9 mouse cellular contexts compared by ENCODE assay signal in the genomic region with DNA sequence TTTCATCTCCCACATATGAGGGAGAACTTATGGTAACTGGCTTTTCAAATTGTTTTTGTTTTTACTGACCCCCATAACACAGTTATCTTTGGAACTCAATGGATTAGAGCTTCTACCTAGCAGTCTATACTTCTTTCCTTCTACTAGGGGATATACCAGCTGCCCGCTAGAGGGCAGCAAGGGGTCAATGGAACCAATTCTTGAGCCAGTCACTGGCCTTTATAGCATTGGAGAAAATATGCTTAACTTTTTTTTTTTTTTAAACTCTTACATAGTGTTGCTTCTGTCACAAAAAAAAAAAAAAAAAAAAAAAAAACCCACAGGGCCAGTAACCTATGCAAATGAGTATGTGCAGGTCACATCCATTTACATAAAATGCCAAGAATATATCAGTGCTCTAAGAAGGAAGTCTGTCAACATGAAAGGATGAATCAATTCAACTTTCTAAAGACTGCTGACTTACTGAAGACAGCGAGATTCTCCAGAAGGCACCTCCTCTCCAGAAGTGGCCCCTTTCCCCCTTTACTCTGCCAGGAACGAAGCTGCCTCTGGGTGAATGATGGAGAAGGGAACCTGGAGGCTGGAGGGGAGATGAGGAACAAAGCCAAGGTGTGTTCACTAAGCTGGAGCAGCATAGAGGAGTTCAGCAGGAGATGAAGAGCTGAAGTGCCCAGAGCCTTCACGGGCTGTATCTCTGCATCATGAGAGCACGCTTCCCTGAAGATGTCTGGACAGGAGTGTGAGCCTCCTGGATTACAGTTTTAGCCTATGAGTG.
DNase-seq lines count a peak whose midpoint lies in the region; ATAC-seq and TF ChIP-seq lines count a peak whose summit lies in the region.
"Had no signal": no experiment of that assay in that cellular context is flagged by ENCODE, and none has a peak within 500 bp of the region (broad histone marks: within the 10 kb centered on the region; RNA-seq: fewer than 3 reads in every experiment).

No protein-coding gene starts in this region.

- ATAC-seq in heart, postnatal 0 days (ENCODE audit: insufficient read depth, low read depth), result no peak
- peak; percentile 49; the same call in 1 of the 2 replicates for ATAC-seq in liver, embryonic 11.5 days (replicated peaks; ENCODE audit: low FRiP score)
- ATAC-seq in erythroblast, adult 5-6 weeks (replicated peaks; ENCODE audit: low FRiP score, poor library complexity, severe bottlenecking), result no peak

- H3K27me3 ChIP-seq in heart, postnatal 0 days (ENCODE audit: control insufficient read depth, insufficient read depth, low read length), result no peaks in the 10 kb centered on the region
- H3K27me3 ChIP-seq in liver, embryonic 11.5 days (replicated peaks; ENCODE audit: control insufficient read depth, insufficient read depth, low read length), result no peaks in the 10 kb centered on the region
- H3K27me3 ChIP-seq: stomach, embryonic 15.5 days had no signal

- no peaks in the 10 kb centered on the region for H3K36me3 ChIP-seq in heart, postnatal 0 days (replicated peaks; ENCODE audit: control insufficient read depth, insufficient read depth, low read length)
- no peaks in the 10 kb centered on the region for H3K36me3 ChIP-seq in liver, embryonic 11.5 days (ENCODE audit: control insufficient read depth, insufficient read depth, low read length)
- H3K36me3 ChIP-seq: stomach, embryonic 15.5 days had no signal

- no peak overlapping the region for H3K9ac ChIP-seq in heart, postnatal 0 days (replicated peaks; ENCODE audit: low read depth, low read length)
- H3K9ac ChIP-seq in liver, embryonic 11.5 days (ENCODE audit: low read depth, low read length), result no peak overlapping the region
- H3K9ac ChIP-seq: stomach, embryonic 15.5 days had no signal

- H3K4me3 ChIP-seq in heart, postnatal 0 days (ENCODE audit: low read depth, low read length), result no peak overlapping the region
- H3K4me3 ChIP-seq in liver, embryonic 11.5 days (ENCODE audit: low read depth, low read length), result no peak overlapping the region
- H3K4me3 ChIP-seq: stomach, embryonic 15.5 days had no signal

- TF ChIP-seq EP300 in heart, postnatal 0 days (IDR thresholded peaks at IDR 0.05; ENCODE audit: low read depth), result no peak

- H3K4me1 ChIP-seq in heart, postnatal 0 days (ENCODE audit: control insufficient read depth, insufficient read depth), result no peaks in the 10 kb centered on the region
- no peaks in the 10 kb centered on the region for H3K4me1 ChIP-seq in liver, embryonic 11.5 days (replicated peaks; ENCODE audit: control insufficient read depth, insufficient read depth, low read length)

- H3K27ac ChIP-seq in heart, postnatal 0 days (ENCODE audit: low read depth), result no peak overlapping the region
- no peak overlapping the region for H3K27ac ChIP-seq in liver, embryonic 11.5 days (ENCODE audit: low read depth, low read length)
- H3K27ac ChIP-seq: stomach, embryonic 15.5 days had no signal

- DNase-seq in ES-CJ7 (ENCODE audit: low read depth, low spot score), result peak; percentile 16
- DNase-seq in adrenal gland, adult 8-10 months, result peak; percentile 24
- peak; percentile 73 for DNase-seq in embryo, embryonic 11.5 days (ENCODE audit: low read depth, low spot score)
- peak; percentile 67 for DNase-seq in heart, postnatal 0 days (ENCODE audit: low spot score)
- peak; percentile 88 for DNase-seq in kidney, postnatal 14 days
- DNase-seq in liver, embryonic 11.5 days (ENCODE audit: low spot score), result no peak
- peak; percentile 67 for DNase-seq in right cerebral cortex, adult 18-20 months

- peak; percentile 78 for TF ChIP-seq CTCF in heart, postnatal 0 days (IDR thresholded peaks at IDR 0.05; ENCODE audit: low read depth)

- no peak overlapping the region for H3K4me2 ChIP-seq in heart, postnatal 0 days (ENCODE audit: low read depth, low read length)
- H3K4me2 ChIP-seq in liver, embryonic 11.5 days, result no peak overlapping the region
- H3K4me2 ChIP-seq: stomach, embryonic 15.5 days had no signal

- 54% methylated on average over 5 of the region's 5 CpGs for WGBS in heart, postnatal 0 days
- WGBS in liver, embryonic 11.5 days, result 51% methylated on average over 5 of the region's 5 CpGs

- H3K9me3 ChIP-seq in heart, postnatal 0 days (replicated peaks; ENCODE audit: control insufficient read depth, low read length), result no peaks in the 10 kb centered on the region
- H3K9me3 ChIP-seq in liver, embryonic 11.5 days (ENCODE audit: control insufficient read depth, low read length), result no peaks in the 10 kb centered on the region
- H3K9me3 ChIP-seq: stomach, embryonic 15.5 days had no signal
